Mouse (Mus musculus): ENCODE measurements around the gene Slc25a21. TPM values are rescaled to one million over a fixed set of nuclear protein-coding genes. Genes with fewer than 3 reads are reported as not detected.

Gene Slc25a21
- polyA plus RNA-seq, 1 experiment from 2014 or later = 1.2 TPM

DNA sequence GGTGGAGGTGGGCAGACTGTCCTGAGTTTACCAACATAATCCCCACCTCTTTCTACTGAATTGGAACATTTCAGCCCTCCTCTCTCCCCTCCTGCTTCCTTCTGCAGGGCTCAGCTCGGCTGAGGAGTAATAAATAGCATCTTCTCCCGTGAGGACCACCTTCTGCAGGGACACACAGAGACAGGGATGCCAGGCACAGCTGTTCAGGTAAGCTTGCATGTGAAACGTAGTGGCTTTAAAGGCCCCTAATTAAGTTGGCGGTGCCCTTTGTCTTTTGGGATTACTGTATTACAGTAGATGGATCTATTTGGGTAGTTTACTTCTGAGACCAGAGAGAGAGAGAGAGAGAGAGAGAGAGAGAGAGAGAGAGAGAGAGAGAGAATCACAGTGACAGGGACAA, 344.6 kb downstream of the Slc25a21 start:
- Histone ChIP-seq H3K9me3 (ENCODE audit: control insufficient read depth, low read length) (no peaks in the 10 kb centered on the region), H3K4me2 (replicated peaks; ENCODE audit: low read depth) (no peak overlapping the region), H3K9ac (ENCODE audit: low read length) (no peak overlapping the region), H3K4me3 (ENCODE audit: low read depth, low read length) (no peak overlapping the region), H3K27me3 (ENCODE audit: control insufficient read depth, insufficient read depth, low read length) (no peaks in the 10 kb centered on the region), H3K27ac (replicated peaks) (no peak overlapping the region), H3K36me3 (ENCODE audit: control insufficient read depth, insufficient read depth, low read length) (no peaks in the 10 kb centered on the region), H3K4me1 (replicated peaks; ENCODE audit: control insufficient read depth, insufficient read depth) (no peaks in the 10 kb centered on the region)
- 49% methylated on average over 4 of the region's 4 CpGs for WGBS
- ATAC-seq (ENCODE audit: low FRiP score, low TSS enrichment) (no peak), DNase-seq (ENCODE audit: low spot score) (no peak)
- no peak for TF ChIP-seq EP300 (optimal IDR thresholded peaks at IDR 0.05)
- TF ChIP-seq CTCF (IDR thresholded peaks at IDR 0.05; ENCODE audit: low read depth) = no peak

- H3K9me3 ChIP-seq (ENCODE audit: control insufficient read depth, low read length) = no peaks in the 10 kb centered on the region
- H3K4me1 ChIP-seq (replicated peaks; ENCODE audit: control insufficient read depth, insufficient read depth) = no peaks in the 10 kb centered on the region
- H3K9ac ChIP-seq (ENCODE audit: low read length) = no peak overlapping the region
- no peak for DNase-seq (ENCODE audit: low spot score)
- ATAC-seq (ENCODE audit: low FRiP score, low TSS enrichment) = no peak
- H3K4me2 ChIP-seq (replicated peaks; ENCODE audit: low read depth) = no peak overlapping the region
- WGBS = 65% methylated on average over 3 of the region's 3 CpGs
- no peaks in the 10 kb centered on the region for H3K27me3 ChIP-seq (ENCODE audit: control insufficient read depth, insufficient read depth, low read length)
- H3K4me3 ChIP-seq (ENCODE audit: low read depth, low read length) = no peak overlapping the region
- no peak for TF ChIP-seq EP300 (optimal IDR thresholded peaks at IDR 0.05)
- no peak for TF ChIP-seq CTCF (IDR thresholded peaks at IDR 0.05; ENCODE audit: low read depth)
- no peak overlapping the region for H3K27ac ChIP-seq (replicated peaks)
- H3K36me3 ChIP-seq (ENCODE audit: control insufficient read depth, insufficient read depth, low read length) = no peaks in the 10 kb centered on the region
These were observed 345.8 kb downstream of the Slc25a21 start for GRCm38 (mm10) chr12:56851464-56851863.

GRCm38 (mm10) chr12:56829945-56830344, 367.3 kb downstream of the Slc25a21 start:
- Histone ChIP-seq H3K4me3 (ENCODE audit: low read depth, low read length) (no peak overlapping the region), H3K4me1 (replicated peaks; ENCODE audit: control insufficient read depth, insufficient read depth) (no peaks in the 10 kb centered on the region), H3K27ac (replicated peaks) (no peak overlapping the region), H3K9me3 (ENCODE audit: control insufficient read depth, low read length) (no peaks in the 10 kb centered on the region), H3K36me3 (ENCODE audit: control insufficient read depth, insufficient read depth, low read length) (no peaks in the 10 kb centered on the region), H3K27me3 (ENCODE audit: control insufficient read depth, insufficient read depth, low read length) (no peaks in the 10 kb centered on the region), H3K9ac (ENCODE audit: low read length) (no peak overlapping the region), H3K4me2 (replicated peaks; ENCODE audit: low read depth) (no peak overlapping the region)
- DNase-seq (ENCODE audit: low spot score) (no peak), ATAC-seq (ENCODE audit: low FRiP score, low TSS enrichment) (no peak)
- TF ChIP-seq CTCF (IDR thresholded peaks at IDR 0.05; ENCODE audit: low read depth) (no peak), EP300 (optimal IDR thresholded peaks at IDR 0.05) (no peak)
- whole genome bisulfite sequencing = 56% methylated on average over 1 of the region's 1 CpGs

- 9% methylated on average over 5 of the region's 5 CpGs for WGBS
- Histone ChIP-seq H3K4me2 (replicated peaks; ENCODE audit: low read depth) (no peak overlapping the region), H3K9me3 (ENCODE audit: control insufficient read depth, low read length) (no peaks in the 10 kb centered on the region), H3K27ac (replicated peaks) (no peak overlapping the region), H3K4me1 (replicated peaks; ENCODE audit: control insufficient read depth, insufficient read depth) (no peaks in the 10 kb centered on the region), H3K9ac (ENCODE audit: low read length) (no peak overlapping the region), H3K27me3 (ENCODE audit: control insufficient read depth, insufficient read depth, low read length) (no peaks in the 10 kb centered on the region), H3K4me3 (ENCODE audit: low read depth, low read length) (no peak overlapping the region), H3K36me3 (ENCODE audit: control insufficient read depth, insufficient read depth, low read length) (no peaks in the 10 kb centered on the region)
- peak; percentile 51; the same call in 1 of the 2 replicates for ATAC-seq (ENCODE audit: low FRiP score, low TSS enrichment)
- DNase-seq (ENCODE audit: low spot score) = no peak
- TF ChIP-seq EP300 (optimal IDR thresholded peaks at IDR 0.05) (no peak), CTCF (IDR thresholded peaks at IDR 0.05; ENCODE audit: low read depth) (no peak)
These were observed 367.8 kb downstream of the Slc25a21 start for GRCm38 (mm10) chr12:56829455-56829883.

GRCm38 (mm10) chr12:56827808-56828384, 369.4 kb downstream of the Slc25a21 start:
- Histone ChIP-seq H3K4me2 (replicated peaks; ENCODE audit: low read depth) (no peak overlapping the region), H3K27me3 (ENCODE audit: control insufficient read depth, insufficient read depth, low read length) (no peaks in the 10 kb centered on the region), H3K9me3 (ENCODE audit: control insufficient read depth, low read length) (no peaks in the 10 kb centered on the region), H3K36me3 (ENCODE audit: control insufficient read depth, insufficient read depth, low read length) (no peaks in the 10 kb centered on the region), H3K27ac (replicated peaks) (no peak overlapping the region), H3K4me1 (replicated peaks; ENCODE audit: control insufficient read depth, insufficient read depth) (no peaks in the 10 kb centered on the region), H3K4me3 (ENCODE audit: low read depth, low read length) (no peak overlapping the region), H3K9ac (ENCODE audit: low read length) (no peak overlapping the region)
- TF ChIP-seq CTCF (IDR thresholded peaks at IDR 0.05; ENCODE audit: low read depth) (no peak), EP300 (optimal IDR thresholded peaks at IDR 0.05) (no peak)
- ATAC-seq (ENCODE audit: low FRiP score, low TSS enrichment) = peak; percentile 57; the same call in 1 of the 2 replicates
- 36% methylated on average over 8 of the region's 8 CpGs for WGBS
- DNase-seq (ENCODE audit: low spot score) = peak; percentile 42

DNA sequence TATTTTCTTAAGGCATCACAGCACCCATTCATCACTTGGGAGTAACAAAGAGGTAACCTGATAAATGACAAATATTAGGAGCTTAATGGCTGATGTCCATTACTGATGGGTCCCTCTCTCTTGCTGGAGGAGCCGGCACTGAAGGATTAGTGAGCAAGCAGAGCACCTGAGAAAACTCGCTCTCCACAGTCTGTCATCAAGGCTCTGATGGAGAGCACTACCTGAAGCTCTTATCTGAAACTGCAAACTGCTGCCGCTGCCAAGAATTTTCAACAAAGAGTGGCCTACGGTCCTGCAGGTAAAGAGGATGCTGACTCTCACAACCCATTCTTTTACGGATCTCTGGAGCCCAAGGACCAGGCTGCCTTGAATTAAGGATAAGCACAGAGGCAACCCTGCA, 372.6 kb downstream of the Slc25a21 start:
- no peak for ATAC-seq (ENCODE audit: low FRiP score, low TSS enrichment)
- DNase-seq (ENCODE audit: low spot score) = no peak
- no peak for TF ChIP-seq CTCF (IDR thresholded peaks at IDR 0.05; ENCODE audit: low read depth)
- TF ChIP-seq EP300 (optimal IDR thresholded peaks at IDR 0.05) = no peak
- Histone ChIP-seq H3K9ac (ENCODE audit: low read length) (no peak overlapping the region), H3K9me3 (ENCODE audit: control insufficient read depth, low read length) (no peaks in the 10 kb centered on the region), H3K4me1 (replicated peaks; ENCODE audit: control insufficient read depth, insufficient read depth) (no peaks in the 10 kb centered on the region), H3K27ac (replicated peaks) (no peak overlapping the region), H3K4me3 (ENCODE audit: low read depth, low read length) (no peak overlapping the region), H3K36me3 (ENCODE audit: control insufficient read depth, insufficient read depth, low read length) (no peaks in the 10 kb centered on the region), H3K27me3 (ENCODE audit: control insufficient read depth, insufficient read depth, low read length) (no peaks in the 10 kb centered on the region), H3K4me2 (replicated peaks; ENCODE audit: low read depth) (no peak overlapping the region)
- WGBS = 36% methylated on average over 5 of the region's 5 CpGs
